Mouse (Mus musculus) stomach, postnatal 0 days (tissue): ENCODE measurements around the gene Lurap1. TPM values are rescaled to one million over a fixed set of nuclear protein-coding genes. Genes with fewer than 3 reads are reported as not detected.

ENCODE experiments used
- ATAC-seq: fragments of 200-750 bp; cut with Nextera tagmentation; 2 replicates; pipeline ENCODE4 v1.8.0; 2017; ENCODE audit not compliant: low FRiP score, low TSS enrichment
- DNase-seq: peaks from one replicate; pipeline ENCODE4 v3.0.0-alpha.2; 2016; ENCODE audit warnings: low spot score
- H3K27ac ChIP-seq: fragments of 300-500 bp; sonication (generic); replicated peaks from 2 replicates; pipeline ENCODE4 v1.5.1; 2014; ENCODE audit warnings: mild to moderate bottlenecking, control low read depth
- H3K27me3 ChIP-seq: fragments of 300-500 bp; sonication (generic); 2 replicates; pipeline ENCODE4 v1.6.1; 2014; ENCODE audit warnings: low read length; ENCODE audit not compliant: control insufficient read depth, insufficient read depth
- H3K36me3 ChIP-seq: fragments of 300-500 bp; sonication (generic); 2 replicates; pipeline ENCODE4 v1.6.1; 2014; ENCODE audit warnings: low read length, mixed read lengths; ENCODE audit not compliant: control insufficient read depth, insufficient read depth
- H3K4me1 ChIP-seq: fragments of 300-500 bp; sonication (generic); replicated peaks from 2 replicates; pipeline ENCODE4 v1.6.1; 2014; ENCODE audit warnings: antibody characterized with exemption; ENCODE audit not compliant: control insufficient read depth, insufficient read depth
- H3K4me2 ChIP-seq: fragments of 300-500 bp; sonication (generic); replicated peaks from 2 replicates; pipeline ENCODE4 v1.6.1; 2014; ENCODE audit warnings: low read depth, mild to moderate bottlenecking, control low read depth, moderate library complexity
- H3K4me3 ChIP-seq: fragments of 300-500 bp; sonication (generic); 2 replicates; pipeline ENCODE4 v1.5.1; 2014; ENCODE audit warnings: low read depth, low read length, control low read depth
- H3K9ac ChIP-seq: fragments of 300-500 bp; sonication (generic); 2 replicates; pipeline ENCODE4 v1.6.1; 2014; ENCODE audit warnings: mild to moderate bottlenecking, low read length, control low read depth, mixed read lengths
- H3K9me3 ChIP-seq: fragments of 300-500 bp; sonication (generic); 2 replicates; pipeline ENCODE4 v1.6.1; 2016; ENCODE audit warnings: low read length; ENCODE audit not compliant: control insufficient read depth
- CTCF ChIP-seq: IDR thresholded peaks from 2 replicates; pipeline ENCODE4 v1.5.1; 2016; ENCODE audit warnings: antibody characterized with exemption, low read depth, mild to moderate bottlenecking, moderate library complexity
- EP300 ChIP-seq: optimal IDR thresholded peaks from 2 replicates; pipeline ENCODE3; 2016; ENCODE audit warnings: antibody characterized with exemption
- WGBS: fragments of 180-500 bp; shearing (Covaris S2); extraction: QIAGEN DNeasy Blood & Tissue Kit; methylation state at CpG from one replicate; pipeline ENCODE4 v1.1.7; 2014; 5-methylcytosine and 5-hydroxymethylcytosine counted together
- polyA plus RNA-seq: library from polyadenylated mRNA; unstranded; fragments of >200 nt; fragmentation: Nextera tagmentation; extraction: Ambion mirVana; gene quantifications from 2 replicates; pipeline ENCODE4 v1.2.1, GENCODE M21; 2015

Gene Lurap1
- polyA plus RNA-seq, 1 experiment from 2014 or later: 1.2 TPM

DNA sequence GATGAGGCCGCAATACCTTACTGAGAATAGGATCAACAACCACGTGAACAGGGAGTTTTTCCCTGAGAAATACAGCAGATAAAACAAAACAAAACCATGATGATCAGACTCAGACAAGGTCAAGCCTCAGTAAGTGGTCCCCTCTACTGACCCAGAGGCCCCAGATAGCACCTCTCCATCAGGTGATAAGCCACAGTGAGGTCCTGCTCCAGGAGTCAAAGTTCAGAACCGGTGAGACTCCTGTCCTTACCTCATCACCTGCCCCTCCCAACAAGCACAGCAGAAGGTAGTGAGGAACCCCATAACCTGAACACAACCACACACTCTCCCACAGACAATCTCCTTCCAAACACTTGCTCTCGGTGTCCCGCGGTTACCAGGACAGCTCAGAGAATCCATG, 40.4 kb downstream of the Lurap1 start:
- H3K9ac ChIP-seq: no peak overlapping the region
- no peak overlapping the region for H3K4me3 ChIP-seq
- no peaks in the 10 kb centered on the region for H3K27me3 ChIP-seq
- no peak overlapping the region for H3K4me2 ChIP-seq
- WGBS: 91% methylated on average over 6 of the region's 6 CpGs
- ATAC-seq: no peak
- TF ChIP-seq EP300 (no peak), CTCF (no peak)
- H3K4me1 ChIP-seq: no peaks in the 10 kb centered on the region
- H3K9me3 ChIP-seq: no peaks in the 10 kb centered on the region
- no peak overlapping the region for H3K27ac ChIP-seq
- no peaks in the 10 kb centered on the region; the same call in 1 of the 2 replicates for H3K36me3 ChIP-seq
- no peak for DNase-seq

DNA sequence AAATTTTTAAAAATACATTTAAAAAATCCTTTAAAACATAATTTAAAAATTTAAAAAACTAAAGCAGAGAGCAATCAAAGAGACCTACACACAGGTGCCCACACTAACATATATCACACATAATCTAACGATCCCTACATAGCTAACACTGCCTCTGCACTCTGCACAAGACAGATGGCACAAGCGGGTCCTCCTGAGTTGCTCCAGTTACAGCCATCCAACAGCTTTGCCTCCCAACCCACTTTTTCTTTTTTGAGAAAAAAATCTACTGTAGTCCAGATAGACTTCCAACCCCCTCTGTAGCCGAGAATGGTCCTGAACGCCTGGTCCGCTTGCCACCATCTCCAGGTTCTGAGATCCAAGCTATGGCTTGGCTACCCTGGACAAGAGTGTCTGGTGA, 45.9 kb downstream of the Lurap1 start:
- TF ChIP-seq CTCF (no peak), EP300 (no peak)
- no peak overlapping the region for H3K9ac ChIP-seq
- DNase-seq (no peak), ATAC-seq (no peak)
- no peaks in the 10 kb centered on the region for H3K4me1 ChIP-seq
- no peak overlapping the region for H3K27ac ChIP-seq
- H3K27me3 ChIP-seq: no peaks in the 10 kb centered on the region
- H3K4me3 ChIP-seq: no peak overlapping the region
- H3K36me3 ChIP-seq: no peaks in the 10 kb centered on the region; the same call in 1 of the 2 replicates
- H3K4me2 ChIP-seq: no peak overlapping the region
- no peaks in the 10 kb centered on the region for H3K9me3 ChIP-seq
- WGBS: 90% methylated on average over 5 of the region's 5 CpGs

- no peak overlapping the region for H3K9ac ChIP-seq
- H3K36me3 ChIP-seq: peaks cover 17% of the 10 kb centered on the region
- no peak overlapping the region for H3K4me2 ChIP-seq
- no peaks in the 10 kb centered on the region for H3K27me3 ChIP-seq
- WGBS: 72% methylated on average over 7 of the region's 7 CpGs
- H3K4me1 ChIP-seq: no peaks in the 10 kb centered on the region
- H3K27ac ChIP-seq: no peak overlapping the region
- TF ChIP-seq EP300 (no peak), CTCF (no peak)
- no peaks in the 10 kb centered on the region for H3K9me3 ChIP-seq
- no peak for ATAC-seq
- no peak for DNase-seq
- no peak overlapping the region for H3K4me3 ChIP-seq
Measured at GRCm38 (mm10) chr4:116100959-116101358, 50.2 kb downstream of the Lurap1 start.

DNA sequence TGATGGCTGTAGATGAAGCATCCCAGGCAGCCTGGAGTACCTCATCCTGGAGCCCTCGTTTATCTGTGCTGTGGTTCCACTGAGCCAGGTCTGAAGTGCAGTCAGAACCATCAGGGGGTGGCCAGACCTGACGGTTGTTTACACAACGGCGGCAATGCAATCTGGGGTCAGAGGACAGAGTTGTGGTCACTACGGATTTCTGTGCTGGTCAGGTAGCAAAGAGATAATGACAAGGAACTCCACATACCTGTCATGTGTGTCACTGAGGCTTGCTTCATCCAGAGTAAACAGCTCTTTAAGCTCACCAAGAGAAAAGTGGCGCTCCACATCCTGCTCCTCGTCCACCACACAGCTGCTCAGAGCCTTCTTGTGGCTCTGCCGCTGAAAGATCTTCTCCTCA, 53.9 kb downstream of the Lurap1 start:
- peaks cover 37% of the 10 kb centered on the region for H3K36me3 ChIP-seq
- H3K9me3 ChIP-seq: no peaks in the 10 kb centered on the region
- H3K4me2 ChIP-seq: no peak overlapping the region
- H3K4me3 ChIP-seq: no peak overlapping the region
- DNase-seq (peak; percentile 31), ATAC-seq (peak; percentile 71)
- no peaks in the 10 kb centered on the region for H3K4me1 ChIP-seq
- no peaks in the 10 kb centered on the region for H3K27me3 ChIP-seq
- H3K27ac ChIP-seq: no peak overlapping the region
- 64% methylated on average over 8 of the region's 8 CpGs for WGBS
- TF ChIP-seq CTCF: no peak
- no peak for TF ChIP-seq EP300
- H3K9ac ChIP-seq: no peak overlapping the region

DNA sequence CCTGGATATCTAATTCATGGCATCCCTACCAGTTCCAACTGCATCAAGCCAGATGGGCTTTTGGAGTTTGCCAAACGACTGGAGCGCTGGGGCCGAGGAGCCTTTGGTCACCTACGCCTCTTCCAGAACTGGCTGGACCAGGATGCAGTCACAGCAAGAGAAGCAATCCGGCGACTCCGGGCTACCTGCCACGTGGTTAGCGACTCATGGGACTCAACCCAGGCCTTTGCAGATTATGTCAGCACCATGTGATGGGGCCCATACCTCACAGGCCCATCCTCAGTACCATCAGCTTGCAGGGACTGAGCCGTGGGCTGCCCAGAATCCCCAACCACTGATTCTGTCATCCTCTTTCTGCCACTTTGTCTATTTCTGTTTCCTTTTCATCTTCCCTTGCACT, 54.8 kb downstream of the Lurap1 start:
- WGBS: 85% methylated on average over 10 of the region's 10 CpGs
- no peak overlapping the region for H3K9ac ChIP-seq
- H3K36me3 ChIP-seq: peaks cover 40% of the 10 kb centered on the region

GRCm38 (mm10) chr4:116088510-116089249, 62.5 kb downstream of the Lurap1 start:
- DNase-seq (no peak), ATAC-seq (no peak)
- Histone ChIP-seq H3K36me3 (peaks cover 26% of the 10 kb centered on the region), H3K9ac (no peak overlapping the region), H3K9me3 (no peaks in the 10 kb centered on the region), H3K27me3 (no peaks in the 10 kb centered on the region), H3K27ac (no peak overlapping the region), H3K4me3 (no peak overlapping the region), H3K4me2 (no peak overlapping the region), H3K4me1 (no peaks in the 10 kb centered on the region)
- TF ChIP-seq CTCF (no peak), EP300 (no peak)
- 90% methylated on average over 23 of the region's 23 CpGs for WGBS

More for the DNA sequence above, 54.8 kb downstream of the Lurap1 start:
- Histone ChIP-seq H3K9me3 (no peaks in the 10 kb centered on the region), H3K4me2 (no peak overlapping the region), H3K4me1 (no peaks in the 10 kb centered on the region), H3K4me3 (no peak overlapping the region), H3K27me3 (no peaks in the 10 kb centered on the region), H3K27ac (no peak overlapping the region)
- TF ChIP-seq EP300: no peak
- no peak for TF ChIP-seq CTCF
- DNase-seq (no peak), ATAC-seq (no peak)

Other genes with a start within 250 kb of the Lurap1 start
- gene Dmbx1, start 211.4 kb downstream of the Lurap1 start, polyA plus RNA-seq: 0.02 TPM in 1 of 2 replicates, not detected in the other
- 7.7 and 8.3 TPM in 2 replicates for gene Faah, start 133.4 kb downstream of the Lurap1 start, polyA plus RNA-seq
- gene Nsun4, start 97.5 kb downstream of the Lurap1 start, polyA plus RNA-seq: 11.4 and 11.9 TPM in 2 replicates
- gene Uqcrh, start 76.3 kb downstream of the Lurap1 start, polyA plus RNA-seq: 571 and 591 TPM in 2 replicates
- 37.4 and 41.1 TPM in 2 replicates for gene Lrrc41, start 76.1 kb downstream of the Lurap1 start, polyA plus RNA-seq
- gene Rad54l, start 27.6 kb downstream of the Lurap1 start, polyA plus RNA-seq: 5.1 and 5.3 TPM in 2 replicates
- 26.6 and 29.6 TPM in 2 replicates for gene Pomgnt1, start 27.5 kb downstream of the Lurap1 start, polyA plus RNA-seq
- 319 and 330 TPM in 2 replicates for gene Tspan1, start 16.3 kb upstream of the Lurap1 start, polyA plus RNA-seq
- not detected in 2 replicates for gene 1700042G07Rik, start 22.0 kb upstream of the Lurap1 start, polyA plus RNA-seq
- gene Gm49337, start 22.0 kb upstream of the Lurap1 start, polyA plus RNA-seq: not detected in 2 replicates
- 6.4 and 6.8 TPM in 2 replicates for gene Pik3r3, start 70.3 kb upstream of the Lurap1 start, polyA plus RNA-seq